Mouse (Mus musculus): ENCODE results near the gene Tdrd12. TPM values are rescaled to one million over a fixed set of nuclear protein-coding genes. Genes with fewer than 3 reads are reported as not detected.

The Tdrd12 gene
- total and polyA plus RNA-seq, 2 experiments from 2014 or later: 0.30 to 0.52 TPM

DNA sequence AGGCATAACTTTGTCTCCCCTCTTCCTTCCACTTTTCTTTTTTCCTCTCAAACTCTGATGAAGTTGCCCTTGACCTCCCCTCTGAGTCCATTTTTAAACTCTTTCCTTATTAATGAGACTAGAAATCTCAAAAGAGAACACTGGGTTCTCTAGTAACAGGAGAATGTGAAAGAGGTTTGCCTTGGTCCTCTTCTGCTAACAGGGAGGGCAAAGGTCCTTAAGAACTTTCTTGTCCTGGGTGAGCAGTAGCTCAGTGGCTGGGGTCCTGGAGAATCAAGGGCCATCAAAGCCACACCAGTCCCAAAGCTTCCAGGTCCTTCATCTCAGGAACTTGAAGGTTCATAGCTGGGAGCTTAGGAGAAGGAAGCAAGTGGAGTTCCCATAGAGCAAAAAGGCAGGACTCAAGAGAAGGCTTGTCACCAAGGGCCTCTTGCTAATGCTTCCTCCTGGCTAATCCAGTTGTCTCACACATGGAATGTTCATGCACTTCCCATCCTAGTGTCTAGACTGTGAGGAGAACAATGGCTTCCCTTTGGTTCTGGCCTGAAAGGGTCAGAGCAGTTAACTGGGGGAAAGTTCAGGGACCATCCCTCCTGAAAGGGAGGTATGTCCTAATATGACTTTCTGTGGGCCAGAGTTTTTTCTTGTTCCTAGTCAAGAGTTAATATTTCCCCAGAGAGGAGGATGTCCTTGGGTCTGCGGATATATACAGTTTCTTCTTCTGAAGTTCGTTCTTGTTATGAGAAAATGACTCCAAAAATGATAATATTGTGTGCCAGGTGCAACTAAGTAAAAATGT, 26.7 kb upstream of the Tdrd12 start:
- H3K27ac ChIP-seq (ENCODE audit: low read depth, low read length): no peak overlapping the region
- ATAC-seq (no peak), DNase-seq (no peak)
- 92% methylated on average over 2 of the region's 2 CpGs for WGBS
- no peak for TF ChIP-seq CTCF (IDR thresholded peaks at IDR 0.05; ENCODE audit: low read depth)
- H3K4me2 ChIP-seq (ENCODE audit: low read depth): no peak overlapping the region
- H3K4me1 ChIP-seq (ENCODE audit: insufficient read depth): no peaks in the 10 kb centered on the region
- no peaks in the 10 kb centered on the region for H3K27me3 ChIP-seq (ENCODE audit: insufficient read depth, low read length)
- H3K36me3 ChIP-seq (ENCODE audit: insufficient read depth): no peaks in the 10 kb centered on the region
- no peaks in the 10 kb centered on the region for H3K9me3 ChIP-seq (ENCODE audit: low read length)
- no peak overlapping the region for H3K9ac ChIP-seq
- no peak overlapping the region for H3K4me3 ChIP-seq (ENCODE audit: low read depth, low read length)

DNA sequence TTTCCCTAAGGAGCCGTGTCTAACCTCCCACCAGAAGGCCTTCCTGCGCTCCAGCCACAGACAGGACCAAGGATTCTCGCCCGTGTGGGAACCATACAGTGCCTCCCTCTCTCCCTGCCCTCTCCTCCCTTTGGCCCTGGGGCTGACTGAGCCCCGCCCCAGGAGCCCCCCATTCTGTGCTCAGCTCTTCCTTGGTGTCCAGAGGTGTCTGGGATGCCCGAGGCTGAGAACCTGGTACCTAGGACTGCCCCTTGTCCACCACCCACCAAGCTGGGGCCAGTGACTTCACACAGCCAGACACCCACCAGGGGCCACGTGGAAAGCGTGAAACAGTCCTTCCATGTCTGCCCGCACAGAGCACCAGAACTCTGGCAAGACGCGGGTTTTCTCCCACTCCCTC, 25.5 kb upstream of the Tdrd12 start:
- 75% methylated on average over 11 of the region's 11 CpGs for WGBS
- Histone ChIP-seq H3K4me1 (ENCODE audit: insufficient read depth) (no peaks in the 10 kb centered on the region), H3K9me3 (ENCODE audit: low read length) (no peaks in the 10 kb centered on the region), H3K36me3 (ENCODE audit: insufficient read depth) (no peaks in the 10 kb centered on the region), H3K27me3 (ENCODE audit: insufficient read depth, low read length) (no peaks in the 10 kb centered on the region), H3K4me2 (ENCODE audit: low read depth) (no peak overlapping the region), H3K4me3 (ENCODE audit: low read depth, low read length) (no peak overlapping the region), H3K9ac (no peak overlapping the region), H3K27ac (ENCODE audit: low read depth, low read length) (no peak overlapping the region)
- DNase-seq (no peak), ATAC-seq (no peak)
- TF ChIP-seq CTCF (IDR thresholded peaks at IDR 0.05; ENCODE audit: low read depth): no peak

DNA sequence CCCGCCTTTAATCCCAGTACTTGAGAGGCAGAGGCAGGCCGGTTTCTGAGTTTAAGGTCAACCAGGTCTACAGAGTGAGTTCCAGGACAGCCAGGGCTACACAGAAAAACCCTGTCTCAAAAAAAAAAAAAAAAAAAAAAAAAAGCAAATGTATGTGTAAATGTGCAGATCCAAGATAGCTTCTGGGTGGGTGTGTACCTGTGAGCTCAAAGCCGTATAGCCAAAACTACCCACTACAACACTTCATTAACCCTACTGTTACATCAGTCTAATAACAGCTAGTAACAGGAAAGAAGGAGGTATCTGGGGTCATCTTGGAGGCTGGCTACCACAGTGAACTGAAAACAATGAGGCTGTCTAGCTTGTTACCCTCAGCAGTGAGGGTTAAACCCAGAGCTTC, 22.3 kb upstream of the Tdrd12 start:
- no peak for ATAC-seq
- no peak for TF ChIP-seq CTCF (IDR thresholded peaks at IDR 0.05; ENCODE audit: low read depth)
- Histone ChIP-seq H3K4me3 (ENCODE audit: low read depth, low read length) (no peak overlapping the region), H3K27ac (ENCODE audit: low read depth, low read length) (no peak overlapping the region), H3K4me1 (ENCODE audit: insufficient read depth) (no peaks in the 10 kb centered on the region), H3K4me2 (ENCODE audit: low read depth) (no peak overlapping the region), H3K36me3 (ENCODE audit: insufficient read depth) (no peaks in the 10 kb centered on the region), H3K9me3 (ENCODE audit: low read length) (no peaks in the 10 kb centered on the region), H3K27me3 (ENCODE audit: insufficient read depth, low read length) (no peaks in the 10 kb centered on the region), H3K9ac (no peak overlapping the region)
- 95% methylated on average over 3 of the region's 3 CpGs for whole genome bisulfite sequencing
- no peak for DNase-seq

DNA sequence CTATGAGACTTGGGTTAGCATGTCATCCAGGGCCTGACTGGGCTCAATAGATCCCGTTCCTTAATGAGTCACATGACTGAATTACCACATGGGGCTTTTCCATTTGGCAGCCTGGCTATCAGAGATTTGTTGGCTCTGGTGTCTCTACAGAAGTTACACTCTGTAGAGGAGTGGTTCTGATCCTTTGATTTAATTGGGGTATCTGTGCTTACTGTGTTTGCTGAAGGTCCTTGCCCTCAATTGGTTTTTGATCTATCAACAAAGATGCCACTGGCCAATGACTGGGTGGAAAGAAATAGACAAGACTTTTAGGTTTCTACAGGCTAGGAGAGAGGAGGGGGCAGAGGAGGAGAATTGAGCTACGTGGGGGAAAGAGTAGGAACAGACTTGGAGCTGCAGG, 21.1 kb upstream of the Tdrd12 start:
- Histone ChIP-seq H3K36me3 (ENCODE audit: insufficient read depth) (no peaks in the 10 kb centered on the region), H3K4me1 (ENCODE audit: insufficient read depth) (peaks cover 5% of the 10 kb centered on the region; the same call in 1 of the 2 replicates), H3K4me3 (ENCODE audit: low read depth, low read length) (no peak overlapping the region), H3K27ac (ENCODE audit: low read depth, low read length) (no peak overlapping the region), H3K27me3 (ENCODE audit: insufficient read depth, low read length) (no peaks in the 10 kb centered on the region), H3K9me3 (ENCODE audit: low read length) (no peaks in the 10 kb centered on the region), H3K4me2 (ENCODE audit: low read depth) (no peak overlapping the region), H3K9ac (no peak overlapping the region)
- 47% methylated on average over 2 of the region's 2 CpGs for WGBS
- ATAC-seq: no peak
- DNase-seq: no peak
- TF ChIP-seq CTCF (IDR thresholded peaks at IDR 0.05; ENCODE audit: low read depth): no peak

DNA sequence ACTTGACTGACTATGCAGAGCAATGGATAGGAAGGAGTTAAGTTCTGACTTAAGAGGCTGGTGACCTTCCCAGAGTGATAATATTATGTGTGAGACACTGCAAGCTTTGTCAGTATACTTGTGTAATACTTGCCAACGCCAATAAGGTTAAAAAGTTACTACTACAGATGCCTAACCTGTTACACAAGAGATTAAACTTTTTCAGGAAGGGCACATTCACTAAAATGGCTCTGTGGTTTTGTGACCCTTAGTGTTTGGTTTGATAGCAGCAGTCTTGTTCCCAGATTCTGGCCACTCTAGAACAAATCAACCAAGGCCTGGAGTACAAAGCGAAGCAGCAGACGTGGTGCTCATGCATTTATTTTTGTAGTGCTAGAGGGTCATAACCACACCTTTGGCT, 20.0 kb upstream of the Tdrd12 start:
- Histone ChIP-seq H3K4me3 (ENCODE audit: low read depth, low read length) (no peak overlapping the region), H3K27ac (ENCODE audit: low read depth, low read length) (no peak overlapping the region), H3K4me1 (ENCODE audit: insufficient read depth) (peaks cover 5% of the 10 kb centered on the region; the same call in 1 of the 2 replicates), H3K9me3 (ENCODE audit: low read length) (no peaks in the 10 kb centered on the region), H3K27me3 (ENCODE audit: insufficient read depth, low read length) (no peaks in the 10 kb centered on the region), H3K36me3 (ENCODE audit: insufficient read depth) (no peaks in the 10 kb centered on the region), H3K9ac (no peak overlapping the region), H3K4me2 (ENCODE audit: low read depth) (no peak overlapping the region)
- no peak for TF ChIP-seq CTCF (IDR thresholded peaks at IDR 0.05; ENCODE audit: low read depth)
- WGBS: 87% methylated on average over 3 of the region's 3 CpGs
- no peak for ATAC-seq
- DNase-seq: no peak

DNA sequence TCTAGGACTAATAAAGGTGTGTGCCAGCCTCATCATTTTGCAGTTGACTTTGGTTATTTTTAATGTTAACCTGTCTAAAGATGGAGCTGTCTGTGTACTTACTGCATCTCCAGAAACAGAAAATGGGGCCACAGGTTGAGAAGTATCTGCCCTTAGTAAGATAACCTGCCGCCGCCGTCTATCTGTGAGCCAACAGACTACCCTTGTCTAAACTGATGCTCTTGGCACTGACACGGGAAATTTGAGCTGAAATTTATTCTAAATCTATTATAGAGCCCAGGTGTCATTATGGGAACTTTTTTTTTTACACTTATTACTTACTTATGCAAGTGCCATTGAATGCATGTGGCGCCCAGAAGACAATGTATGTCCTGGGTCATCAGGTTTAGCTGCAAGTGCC, 19.4 kb upstream of the Tdrd12 start:
- Histone ChIP-seq H3K9me3 (ENCODE audit: low read length) (no peaks in the 10 kb centered on the region), H3K9ac (no peak overlapping the region), H3K4me2 (ENCODE audit: low read depth) (no peak overlapping the region), H3K36me3 (ENCODE audit: insufficient read depth) (no peaks in the 10 kb centered on the region), H3K4me3 (ENCODE audit: low read depth, low read length) (no peak overlapping the region), H3K4me1 (ENCODE audit: insufficient read depth) (peaks cover 5% of the 10 kb centered on the region; the same call in 1 of the 2 replicates), H3K27ac (ENCODE audit: low read depth, low read length) (no peak overlapping the region), H3K27me3 (ENCODE audit: insufficient read depth, low read length) (no peaks in the 10 kb centered on the region)
- DNase-seq: no peak
- TF ChIP-seq CTCF (IDR thresholded peaks at IDR 0.05; ENCODE audit: low read depth): no peak
- WGBS: 88% methylated on average over 5 of the region's 5 CpGs
- no peak for ATAC-seq

DNA sequence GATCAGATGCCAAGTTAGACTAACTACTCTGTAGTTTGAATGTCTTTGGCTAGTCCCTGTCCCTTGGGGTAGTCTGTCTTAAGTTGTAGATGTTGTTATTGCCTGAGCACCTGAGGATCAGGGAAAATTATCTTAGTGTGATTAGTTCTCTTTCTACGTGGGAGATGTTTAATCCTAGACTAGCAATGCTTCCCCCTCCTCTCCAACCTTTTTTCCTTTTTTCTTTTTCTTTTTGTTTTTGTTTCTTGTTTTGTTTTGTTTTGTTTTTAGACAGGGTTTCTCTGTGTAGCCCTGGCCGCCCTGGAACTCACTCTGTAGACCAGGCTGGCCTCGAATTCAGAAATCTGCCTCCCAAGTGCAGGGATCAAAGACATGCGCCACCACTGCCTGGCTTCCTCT, 18.7 kb upstream of the Tdrd12 start, which contains the start of gene Nudt19:
Gene Nudt19, minus strand, starts transcription at position 100 of the 399 bp plus-strand sequence.
- H3K9me3 ChIP-seq (ENCODE audit: low read length): no peaks in the 10 kb centered on the region
- no peaks in the 10 kb centered on the region for H3K27me3 ChIP-seq (ENCODE audit: insufficient read depth, low read length)
- WGBS: 56% methylated on average over 4 of the region's 4 CpGs
- no peak for TF ChIP-seq CTCF (IDR thresholded peaks at IDR 0.05; ENCODE audit: low read depth)
- DNase-seq: no peak
- H3K4me3 ChIP-seq (ENCODE audit: low read depth, low read length): peak within 1 kb of the TSS; percentile 59
- H3K4me2 ChIP-seq (ENCODE audit: low read depth): peak within 1 kb of the TSS; percentile 95
- H3K27ac ChIP-seq (ENCODE audit: low read depth, low read length): peak within 1 kb of the TSS; percentile 89
- H3K36me3 ChIP-seq (ENCODE audit: insufficient read depth): no peaks in the 10 kb centered on the region; the same call in 1 of the 2 replicates
- ATAC-seq: no peak
- peak within 1 kb of the TSS; percentile 83 for H3K9ac ChIP-seq
- peaks cover 5% of the 10 kb centered on the region; the same call in 1 of the 2 replicates for H3K4me1 ChIP-seq (ENCODE audit: insufficient read depth)

Measured in forebrain, postnatal 0 days (tissue).